Comparison of ENCODE assay signal across 8 mouse cellular contexts in the genomic region with DNA sequence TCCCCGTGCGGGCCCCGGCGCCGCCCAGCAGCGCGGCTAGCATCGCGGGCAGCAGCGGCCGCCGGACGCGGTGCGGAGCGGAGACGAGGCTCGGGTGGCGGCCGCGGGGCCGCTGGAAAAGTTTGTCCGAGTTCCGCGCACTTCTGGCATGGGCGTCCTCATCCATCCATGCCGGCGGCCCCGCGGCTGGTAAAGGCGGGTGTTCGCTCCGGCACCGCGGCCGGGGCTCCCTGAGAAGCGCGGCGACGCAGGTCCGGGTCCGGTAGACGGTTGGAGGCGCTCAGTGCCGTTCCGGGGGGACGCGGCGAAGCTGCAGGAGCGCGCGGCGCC. TPM values are rescaled to one million over a fixed set of nuclear protein-coding genes. Genes with fewer than 3 reads are reported as not detected.
A peak's percentile ranks its signal among the peaks of the same experiment; 100 is the strongest.
DNase-seq lines count a peak whose midpoint lies in the region; ATAC-seq and TF ChIP-seq lines count a peak whose summit lies in the region.

No protein-coding gene starts in this region.

- no peak for DNase-seq in layer of hippocampus, adult 2 months (ENCODE audit: low spot score in 2 of 2)
- DNase-seq in layer of hippocampus, adult 8-10 months (ENCODE audit: low spot score in 2 of 2), result no peak
- DNase-seq in embryonic facial prominence, embryonic 11.5 days (ENCODE audit: low spot score), result peak; percentile 61
- no peak for DNase-seq in hindbrain, postnatal 0 days (ENCODE audit: low spot score)
- no peak for DNase-seq in left cerebral cortex, postnatal 14 days (ENCODE audit: low spot score in 2 of 2)
- DNase-seq in frontal cortex, postnatal 14 days (ENCODE audit: low spot score in 2 of 2), result no peak
- no peak for DNase-seq in cerebellum, adult 11-12 months

- no peak for ATAC-seq in embryonic facial prominence, embryonic 11.5 days (replicated peaks; ENCODE audit: insufficient number of reproducible peaks, low FRiP score, low TSS enrichment, low read depth)
- ATAC-seq in hindbrain, postnatal 0 days, result peak; percentile 0

- H3K9ac ChIP-seq in embryonic facial prominence, embryonic 11.5 days (replicated peaks; ENCODE audit: low read length), result peak overlapping the region; percentile 99
- H3K9ac ChIP-seq in hindbrain, postnatal 0 days (replicated peaks; ENCODE audit: low read length), result peak overlapping the region; percentile 85

- no peaks in the 10 kb centered on the region; the same call in 1 of the 2 replicates for H3K4me1 ChIP-seq in embryonic facial prominence, embryonic 11.5 days (ENCODE audit: control insufficient read depth, insufficient read depth, low read length)
- peaks cover 6% of the 10 kb centered on the region for H3K4me1 ChIP-seq in hindbrain, postnatal 0 days (ENCODE audit: insufficient read depth, low read length)

- intact Hi-C loops in left cerebral cortex, postnatal 14 days (cut with DNase I), result loop anchor here (5.0 kb wide), 3 partner anchors 276 to 334 kb away; no protein-coding TSS in a partner anchor

- H3ac ChIP-seq in myocyte (ENCODE audit: control insufficient read depth, insufficient read length), result peak overlapping the region; percentile 86

- 0% methylated on average over 49 of the region's 53 CpGs for WGBS in embryonic facial prominence, embryonic 11.5 days
- WGBS in hindbrain, postnatal 0 days, result 1% methylated on average over 53 of the region's 53 CpGs

- H3K4me3 ChIP-seq in layer of hippocampus, adult 2 months, result peak overlapping the region; percentile 71
- peak overlapping the region; percentile 97 for H3K4me3 ChIP-seq in embryonic facial prominence, embryonic 11.5 days (ENCODE audit: low read depth, low read length)
- H3K4me3 ChIP-seq in hindbrain, postnatal 0 days (ENCODE audit: low read length), result peak overlapping the region; percentile 77
- peak overlapping the region; percentile 93 for H3K4me3 ChIP-seq in myocyte

- TF ChIP-seq CTCF in layer of hippocampus, adult 2 months (conservative IDR thresholded peaks at IDR 0.05), result no peak
- no peak for TF ChIP-seq CTCF in hindbrain, postnatal 0 days (IDR thresholded peaks at IDR 0.05; ENCODE audit: low read depth)

- peak overlapping the region; percentile 78 for H3K27ac ChIP-seq in layer of hippocampus, adult 2 months
- peak overlapping the region; percentile 100 for H3K27ac ChIP-seq in embryonic facial prominence, embryonic 11.5 days (replicated peaks; ENCODE audit: low read depth, low read length)
- peak overlapping the region; percentile 91 for H3K27ac ChIP-seq in hindbrain, postnatal 0 days

- H3K4me2 ChIP-seq in embryonic facial prominence, embryonic 11.5 days (ENCODE audit: low read depth, low read length), result peak overlapping the region; percentile 74
- H3K4me2 ChIP-seq in hindbrain, postnatal 0 days (ENCODE audit: low read depth, low read length), result peak overlapping the region; percentile 85
- H3K4me2 ChIP-seq in myocyte (ENCODE audit: low read depth), result peak overlapping the region; percentile 50

- no peaks in the 10 kb centered on the region for H3K27me3 ChIP-seq in embryonic facial prominence, embryonic 11.5 days (ENCODE audit: control insufficient read depth, insufficient read depth, low read length)
- H3K27me3 ChIP-seq in hindbrain, postnatal 0 days (ENCODE audit: insufficient read depth, low read length), result no peaks in the 10 kb centered on the region
- H3K27me3 ChIP-seq in myocyte (ENCODE audit: control insufficient read depth, insufficient read depth, insufficient read length), result no peaks in the 10 kb centered on the region

- H3K36me3 ChIP-seq in embryonic facial prominence, embryonic 11.5 days (replicated peaks; ENCODE audit: control insufficient read depth, insufficient read depth, low read depth, low read length), result no peaks in the 10 kb centered on the region
- no peaks in the 10 kb centered on the region for H3K36me3 ChIP-seq in hindbrain, postnatal 0 days (ENCODE audit: insufficient read depth, low read length)
- H3K36me3 ChIP-seq in myocyte (ENCODE audit: control insufficient read depth, insufficient read depth), result no peaks in the 10 kb centered on the region

- TF ChIP-seq POLR2A in myocyte (IDR thresholded peaks at IDR 0.05; ENCODE audit: insufficient read length, low read depth), result peak; percentile 3

- H3K79me2 ChIP-seq in myocyte (ENCODE audit: control insufficient read depth, insufficient read depth), result peaks cover 22% of the 10 kb centered on the region

- no peaks in the 10 kb centered on the region for H3K9me3 ChIP-seq in embryonic facial prominence, embryonic 11.5 days (replicated peaks; ENCODE audit: control insufficient read depth, low read length)
- H3K9me3 ChIP-seq in hindbrain, postnatal 0 days (ENCODE audit: low read length), result no peaks in the 10 kb centered on the region

TF ChIP-seq in myocyte, 11 proteins besides CTCF, POLR2A, EP300 and RAD21:
- TF ChIP-seq USF1 (IDR thresholded peaks at IDR 0.05; ENCODE audit: low read depth) (no peak), SRF (IDR thresholded peaks at IDR 0.05; ENCODE audit: control insufficient read depth, insufficient read length, low read depth) (no peak), E2F4 (IDR thresholded peaks at IDR 0.05; ENCODE audit: insufficient read depth) (no peak), TCF12 (IDR thresholded peaks at IDR 0.05; ENCODE audit: insufficient read depth, poor library complexity, severe bottlenecking) (no peak), POLR2AphosphoS2 (IDR thresholded peaks at IDR 0.05; ENCODE audit: insufficient read length, low read depth) (no peak), REST (IDR thresholded peaks at IDR 0.05; ENCODE audit: insufficient read depth, insufficient read length) (no peak), MYOD1 (IDR thresholded peaks at IDR 0.05; ENCODE audit: control insufficient read depth in 1 of 3, insufficient read length in 2 of 3, low read depth in 2 of 3) (no peak), CEBPB (IDR thresholded peaks at IDR 0.05; ENCODE audit: insufficient read depth, poor library complexity, severe bottlenecking) (no peak), MYOG (IDR thresholded peaks at IDR 0.05; ENCODE audit: control insufficient read depth in 1 of 3, insufficient read depth in 1 of 3, insufficient read length in 2 of 3, low read depth in 2 of 3) (no peak), MAX (IDR thresholded peaks at IDR 0.05; ENCODE audit: low read depth) (no peak), TCF3 (IDR thresholded peaks at IDR 0.05; ENCODE audit: insufficient read length, low read depth) (no peak)
TF ChIP-seq in myocyte: peak in this region for 0.

RNA-seq across cellular contexts. Expression of a gene that starts 0.4 kb away (rescaled TPM):
- total RNA-seq in layer of hippocampus, adult 2 months (2021), result 10 to 100 TPM in 1 of 2 experiments, 1 to 10 TPM in 1; 9.1 to 10.5 TPM
- 1 to 10 TPM; 7.3 to 9.0 (median 8.2) TPM for total RNA-seq in layer of hippocampus, adult 8-10 months (2022)
- 151 and 157 TPM in 2 replicates for polyA plus RNA-seq in embryonic facial prominence, embryonic 11.5 days (2014; fragmentation: Nextera tagmentation; extraction: Ambion mirVana)
- total RNA-seq in hindbrain, postnatal 0 days (2014; rRNA removed), result 60.3 and 81.2 TPM in 2 replicates
- polyA plus RNA-seq in hindbrain, postnatal 0 days (2015; fragmentation: Nextera tagmentation; extraction: Ambion mirVana), result 16.5 and 17.3 TPM in 2 replicates
- polyA plus RNA-seq in myocyte (2012; fragmentation: generic; extraction: Trizol), result 25.7 TPM
- 10 to 100 TPM in 1 of 2 experiments, 1 to 10 TPM in 1; 9.1 to 11.2 TPM for total RNA-seq in left cerebral cortex, postnatal 14 days (2021)
